Mouse (Mus musculus): Measurements from ENCODE around the gene Tbx4. TPM values are rescaled to one million over a fixed set of nuclear protein-coding genes. Genes with fewer than 3 reads are reported as not detected.

Tbx4 gene
- polyA plus RNA-seq, 1 experiment from 2014 or later, result 78.8 TPM

- Histone ChIP-seq H3K4me3 (no peak overlapping the region), H3K27ac (no peak overlapping the region), H3K36me3 (no peaks in the 10 kb centered on the region), H3K9me3 (no peaks in the 10 kb centered on the region), H3K27me3 (peaks cover 3% of the 10 kb centered on the region; the same call in 1 of the 2 replicates), H3K4me2 (no peak overlapping the region), H3K9ac (no peak overlapping the region), H3K4me1 (peaks cover 23% of the 10 kb centered on the region)
- WGBS, result 80% methylated on average over 6 of the region's 6 CpGs
- ATAC-seq (ENCODE audit: borderline replicate concordance, extremely low read depth, low FRiP score, low TSS enrichment), result no peak
Measured at GRCm38 (mm10) chr11:85956950-85957778, 70.9 kb downstream of the Tbx4 start.

DNA sequence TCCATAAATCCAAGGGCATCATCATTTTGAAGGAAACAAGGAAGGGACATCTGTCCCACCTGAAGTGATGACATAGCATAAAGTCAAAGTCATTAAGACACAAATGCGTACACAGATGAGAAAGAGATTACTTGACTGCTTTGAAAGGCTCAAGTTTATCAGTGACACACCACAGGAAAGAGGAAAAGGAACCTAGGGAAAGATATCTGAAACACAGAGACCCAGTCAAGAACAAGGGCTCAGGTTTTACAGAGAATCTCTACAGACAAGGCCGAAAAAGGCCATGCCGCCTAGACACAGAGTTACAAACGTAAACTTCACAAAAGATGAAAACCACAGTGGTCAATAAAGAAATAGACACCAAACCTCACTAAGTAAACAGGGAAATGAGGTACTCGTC is 73.6 kb downstream of the Tbx4 start:
- H3K36me3 ChIP-seq, result no peaks in the 10 kb centered on the region
- WGBS, result 81% methylated on average over 5 of the region's 5 CpGs
- H3K4me3 ChIP-seq, result no peak overlapping the region
- H3K9ac ChIP-seq, result no peak overlapping the region
- no peak for ATAC-seq (ENCODE audit: borderline replicate concordance, extremely low read depth, low FRiP score, low TSS enrichment)
- peaks cover 23% of the 10 kb centered on the region for H3K4me1 ChIP-seq
- H3K4me2 ChIP-seq, result no peak overlapping the region
- H3K9me3 ChIP-seq, result no peaks in the 10 kb centered on the region
- peaks cover 3% of the 10 kb centered on the region; the same call in 1 of the 2 replicates for H3K27me3 ChIP-seq
- H3K27ac ChIP-seq, result no peak overlapping the region

DNA sequence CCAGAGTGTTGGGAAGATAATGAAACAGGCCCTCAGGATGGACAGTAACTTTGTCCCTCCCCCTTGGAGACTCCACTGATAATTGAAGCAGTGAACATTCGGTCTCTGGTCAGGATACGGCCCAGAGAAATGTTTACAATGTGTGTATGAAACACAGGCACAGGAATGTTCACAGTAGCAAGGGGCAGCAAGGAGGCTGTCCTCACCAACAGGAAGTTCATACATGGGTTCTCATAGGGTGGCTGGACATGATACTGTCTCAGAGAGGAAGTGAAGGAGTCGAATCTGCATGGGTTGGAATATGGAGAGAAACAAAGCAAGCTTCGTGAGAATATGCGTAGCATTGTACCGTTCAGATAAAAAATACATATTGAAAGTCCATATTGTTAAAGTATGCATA is 74.1 kb downstream of the Tbx4 start:
- Histone ChIP-seq H3K4me3 (no peak overlapping the region), H3K4me2 (no peak overlapping the region), H3K27ac (no peak overlapping the region), H3K4me1 (peaks cover 19% of the 10 kb centered on the region), H3K9me3 (no peaks in the 10 kb centered on the region), H3K9ac (no peak overlapping the region), H3K27me3 (peaks cover 3% of the 10 kb centered on the region; the same call in 1 of the 2 replicates), H3K36me3 (no peaks in the 10 kb centered on the region)
- WGBS, result 53% methylated on average over 6 of the region's 6 CpGs
- ATAC-seq (ENCODE audit: borderline replicate concordance, extremely low read depth, low FRiP score, low TSS enrichment), result no peak

DNA sequence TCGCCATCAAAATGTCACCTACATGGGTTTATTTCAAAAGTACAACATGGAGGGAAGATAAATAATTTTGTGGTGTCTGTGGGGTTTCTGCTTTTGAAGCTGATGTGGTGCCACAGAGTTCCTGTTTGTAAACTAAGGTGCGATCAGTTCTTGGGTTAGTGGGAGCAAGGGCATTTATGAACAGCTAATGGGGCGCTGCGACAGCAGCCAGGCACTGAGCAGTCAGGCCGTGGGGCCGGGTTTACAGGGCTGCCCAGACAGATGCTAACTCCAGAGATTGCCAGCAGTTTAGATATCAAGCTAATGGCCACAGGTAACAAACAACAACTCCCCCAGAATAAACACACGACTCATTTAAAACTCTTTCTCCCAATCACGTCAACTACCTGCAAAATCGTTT is 75.3 kb downstream of the Tbx4 start:
- H3K9ac ChIP-seq, result no peak overlapping the region
- peaks cover 9% of the 10 kb centered on the region for H3K4me1 ChIP-seq
- no peak overlapping the region for H3K27ac ChIP-seq
- H3K4me2 ChIP-seq, result no peak overlapping the region
- H3K9me3 ChIP-seq, result no peaks in the 10 kb centered on the region
- H3K36me3 ChIP-seq, result no peaks in the 10 kb centered on the region
- no peak overlapping the region for H3K4me3 ChIP-seq
- no peak for ATAC-seq (ENCODE audit: borderline replicate concordance, extremely low read depth, low FRiP score, low TSS enrichment)
- H3K27me3 ChIP-seq, result peaks cover 3% of the 10 kb centered on the region; the same call in 1 of the 2 replicates
- WGBS, result 42% methylated on average over 9 of the region's 9 CpGs

Other genes with a start within 250 kb of the Tbx4 start
- 40.9 and 44.9 TPM in 2 replicates for gene Tbx2, start 53.9 kb upstream of the Tbx4 start, polyA plus RNA-seq (2015; fragmentation: Nextera tagmentation; extraction: Ambion mirVana)
- gene Gm11444, start 36.1 kb upstream of the Tbx4 start, polyA plus RNA-seq (2015; fragmentation: Nextera tagmentation; extraction: Ambion mirVana), result 0.62 TPM in 1 of 2 replicates, not detected in the other

Data from lung, embryonic 15.5 days (tissue).